Mouse (Mus musculus) cerebellum, adult 2 months (tissue): ENCODE measurements around the gene Napa.

Experiments used
- CTCF ChIP-seq: fragments of 200-500 bp; IDR thresholded peaks from 2 replicates; pipeline ENCODE4 v1.5.1; 2011; ENCODE audit warnings: low read depth, mild to moderate bottlenecking, control low read depth, low read length, moderate library complexity, borderline replicate concordance; ENCODE audit not compliant: insufficient read depth
- POLR2A ChIP-seq: fragments of 200-500 bp; IDR thresholded peaks from 2 replicates; pipeline ENCODE4 v1.6.1; 2011; ENCODE audit warnings: low read length, control low read depth, borderline replicate concordance; ENCODE audit not compliant: insufficient read depth

- no peak for TF ChIP-seq CTCF
- TF ChIP-seq POLR2A, result no peak
Measured at GRCm38 (mm10) chr7:16158735-16159134, 60.5 kb downstream of the Napa start.
